Mouse (Mus musculus) embryonic fibroblast, embryonic 13.5 days (primary cell): Measurements from ENCODE around the gene AI854703.

Source experiments
- CTCF ChIP-seq: IDR thresholded peaks from 2 replicates; pipeline ENCODE4 v1.5.1; 2011; ENCODE audit warnings: mild to moderate bottlenecking, control low read depth, low read length, moderate library complexity, borderline replicate concordance; ENCODE audit not compliant: insufficient read depth
- POLR2A ChIP-seq: IDR thresholded peaks from 2 replicates; pipeline ENCODE4 v1.6.1; 2011; ENCODE audit warnings: low read depth, mild to moderate bottlenecking, control low read depth, low read length, moderate library complexity

DNA sequence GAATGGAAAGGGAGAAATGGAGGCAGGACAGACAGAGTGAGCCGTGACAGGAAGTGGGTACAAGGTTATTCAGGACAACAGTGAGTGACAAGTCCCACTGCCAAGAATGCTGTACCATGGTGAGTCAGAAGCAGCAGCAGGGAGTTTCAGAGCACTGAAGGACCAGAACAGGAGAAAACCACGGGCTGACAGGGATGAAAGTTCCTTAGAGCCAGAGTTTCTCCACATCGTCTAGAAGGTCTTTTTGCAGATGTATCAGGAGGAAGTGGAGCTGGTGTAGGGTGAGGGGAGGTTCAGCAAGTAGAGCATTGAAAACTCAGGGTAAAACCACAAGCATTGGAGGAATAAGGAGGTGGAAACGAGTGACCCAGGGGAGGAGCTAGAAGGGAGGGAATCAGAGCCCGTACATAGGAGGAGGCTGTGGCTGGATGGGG lies 47.3 kb upstream of the AI854703 start:
- TF ChIP-seq POLR2A (peak; percentile 14; the same call in 1 of the 2 replicates), CTCF (no peak)
